Mouse (Mus musculus) left cerebral cortex, adult 18-20 months (tissue): ENCODE data around the gene Cops7b. TPM values are rescaled to one million over a fixed set of nuclear protein-coding genes. Genes with fewer than 3 reads are reported as not detected.

ENCODE experiments used
- DNase-seq, 2 experiments: peaks; one replicate each; pipeline ENCODE4 v3.0.0; 2021 to 2022; ENCODE audit warnings: low spot score in 2 of 2, mixed read lengths in 1 of 2
- total RNA-seq, 2 experiments: library from RNA; stranded (reverse); gene quantifications; 2 replicates each; pipeline ENCODE4 v1.2.3; 2021

The Cops7b gene
- total RNA-seq, 2 experiments from 2014 or later, result 24.1 to 24.2 TPM

GRCm38 (mm10) chr1:86595315-86595714 lies 12.6 kb downstream of the Cops7b start:
- DNase-seq, result no peak

GRCm38 (mm10) chr1:86596512-86596911 lies 13.8 kb downstream of the Cops7b start:
- peak; percentile 7 to 36 for DNase-seq

DNA sequence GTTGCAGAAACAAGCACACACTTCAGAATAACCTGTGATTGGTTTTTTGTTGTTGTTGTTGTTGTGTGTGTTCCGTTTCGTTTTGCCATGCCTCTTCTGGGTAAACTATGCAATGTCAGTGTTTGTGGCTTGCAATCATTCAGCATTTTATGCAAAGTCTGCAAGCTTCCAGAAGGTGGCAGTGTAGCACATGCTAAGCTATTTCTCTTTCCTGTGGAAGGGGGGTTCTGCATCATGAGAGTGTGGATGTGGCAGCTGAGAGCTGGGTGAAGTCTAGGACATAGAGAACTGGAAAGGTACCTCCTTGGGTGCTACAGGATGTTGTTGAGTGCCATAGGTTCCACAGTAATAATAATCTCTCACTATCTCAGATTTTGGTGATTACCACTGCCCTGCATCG lies 15.8 kb downstream of the Cops7b start:
- peak in 1 of 2 experiments; percentile 20 for DNase-seq

DNA sequence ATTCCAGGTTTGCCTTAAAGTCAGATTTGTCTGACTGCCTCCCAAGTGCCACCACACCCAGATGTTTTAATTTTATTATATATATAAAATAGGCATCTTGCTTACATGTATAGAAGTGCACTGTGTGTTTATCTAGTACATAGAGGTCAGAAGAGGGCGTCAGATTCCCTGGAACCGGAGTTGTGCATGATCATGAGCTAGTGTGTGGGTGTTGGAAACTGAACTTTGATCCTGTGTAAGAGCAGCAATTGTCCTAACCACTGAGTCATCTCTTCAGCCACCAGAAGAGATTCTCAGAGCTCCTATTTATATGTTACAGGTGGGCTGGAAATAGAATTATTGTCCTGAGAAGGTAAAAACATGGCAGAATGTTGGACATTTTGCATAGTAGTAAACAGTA lies 17.4 kb downstream of the Cops7b start:
- no peak for DNase-seq

DNA sequence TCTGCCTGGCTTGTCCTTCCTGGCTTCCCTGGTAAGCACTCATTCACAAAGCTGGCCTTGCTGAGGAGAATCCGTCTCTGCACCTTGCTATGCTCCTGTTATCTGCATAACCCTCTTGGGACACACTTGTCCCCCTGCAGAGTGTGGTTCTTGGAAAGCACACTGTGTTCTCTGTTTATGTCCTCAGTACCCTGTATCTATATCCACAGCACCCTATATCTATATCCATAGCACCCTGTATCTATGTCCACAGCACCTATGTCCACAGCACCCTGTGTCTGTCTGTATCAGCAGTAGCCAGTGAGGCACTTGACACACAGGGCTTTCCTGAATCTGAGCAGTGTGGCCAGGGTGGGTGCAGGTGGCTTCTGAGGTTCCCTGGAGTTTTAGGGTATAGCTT lies 28.2 kb downstream of the Cops7b start:
- DNase-seq, result no peak

DNA sequence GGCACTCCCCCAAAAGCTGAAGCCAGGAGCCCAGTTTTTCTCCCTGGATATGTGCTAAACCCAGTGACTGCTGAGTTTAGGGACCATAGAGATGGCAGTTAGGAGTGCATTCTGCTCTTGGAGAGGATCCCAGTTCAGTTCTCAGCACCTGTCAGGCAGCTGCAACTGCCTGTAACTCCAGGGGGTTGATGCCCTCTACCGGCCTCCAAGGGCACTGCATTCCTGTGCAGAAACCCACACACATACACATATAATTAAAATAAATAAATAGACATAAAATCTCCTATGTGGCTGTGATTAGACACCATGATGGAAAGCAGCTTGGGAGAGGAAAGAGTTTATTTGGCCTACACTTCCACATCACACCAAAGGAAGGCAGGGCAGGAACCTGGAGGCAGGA lies 29.4 kb downstream of the Cops7b start:
- DNase-seq, result no peak

DNA sequence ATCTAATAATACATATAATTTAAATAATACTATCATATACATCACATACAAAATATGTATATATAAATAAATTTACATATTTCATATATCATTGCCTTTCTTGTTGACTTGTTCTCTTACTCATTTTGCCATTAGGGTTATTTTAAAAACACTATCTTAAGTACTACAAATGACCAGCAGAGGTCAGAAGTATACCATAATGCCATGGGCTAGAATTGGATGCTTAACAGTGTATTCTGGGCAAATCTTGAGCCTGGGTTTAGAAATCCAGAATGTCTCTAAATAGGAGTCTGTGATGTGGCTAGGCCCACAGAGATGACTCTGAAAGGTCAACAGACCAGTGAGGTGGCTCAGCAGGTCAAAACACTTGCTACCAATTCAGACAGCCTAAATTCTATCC lies 31.6 kb downstream of the Cops7b start:
- no peak for DNase-seq

GRCm38 (mm10) chr1:86618454-86619125 lies 35.9 kb downstream of the Cops7b start:
- peak; percentile 68 to 82 for DNase-seq

GRCm38 (mm10) chr1:86622296-86622695 lies 39.6 kb downstream of the Cops7b start:
- DNase-seq, result no peak

- DNase-seq, result peak in 1 of 2 experiments; percentile 19
These were observed 40.6 kb downstream of the Cops7b start for GRCm38 (mm10) chr1:86623001-86624000.

DNA sequence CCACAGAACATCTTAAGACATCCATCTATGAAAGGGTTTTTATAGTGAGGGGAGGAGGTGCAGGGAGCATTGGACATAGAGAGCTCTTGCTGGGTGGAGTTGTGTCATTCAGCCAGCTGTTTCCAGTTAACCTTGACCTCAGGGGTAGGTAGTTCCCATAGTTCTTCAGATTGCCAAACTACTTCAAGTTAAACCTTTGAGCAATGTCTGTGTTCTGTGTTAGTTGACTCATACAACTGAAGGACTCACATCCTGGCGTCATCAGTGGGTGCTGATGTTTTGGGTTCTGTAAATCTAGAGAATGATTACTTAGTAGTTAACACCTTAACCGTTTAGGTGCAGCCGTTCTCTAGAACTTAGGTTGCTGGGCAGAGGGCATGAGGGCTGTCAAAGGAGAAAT lies 45.6 kb downstream of the Cops7b start:
- no peak for DNase-seq

DNA sequence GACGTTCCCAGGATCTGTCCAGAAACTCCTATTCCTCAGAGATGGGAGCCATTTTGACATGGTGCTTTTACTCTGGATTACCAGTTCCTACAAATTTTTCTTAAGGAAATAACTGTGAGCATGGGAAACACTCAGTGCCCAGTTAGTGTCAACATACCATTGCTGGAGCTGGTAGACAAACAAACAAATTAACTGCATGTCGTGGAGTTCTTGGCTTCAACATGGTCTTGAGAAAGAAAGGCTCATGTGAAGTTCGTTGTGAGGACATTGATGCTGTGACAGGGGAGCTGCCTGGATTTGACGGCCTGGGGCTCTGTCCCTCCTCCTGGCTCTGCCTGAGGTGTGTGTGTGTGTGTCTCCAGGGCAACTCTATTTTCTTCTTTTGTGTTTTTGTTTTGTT lies 47.2 kb downstream of the Cops7b start:
- DNase-seq, result no peak

DNA sequence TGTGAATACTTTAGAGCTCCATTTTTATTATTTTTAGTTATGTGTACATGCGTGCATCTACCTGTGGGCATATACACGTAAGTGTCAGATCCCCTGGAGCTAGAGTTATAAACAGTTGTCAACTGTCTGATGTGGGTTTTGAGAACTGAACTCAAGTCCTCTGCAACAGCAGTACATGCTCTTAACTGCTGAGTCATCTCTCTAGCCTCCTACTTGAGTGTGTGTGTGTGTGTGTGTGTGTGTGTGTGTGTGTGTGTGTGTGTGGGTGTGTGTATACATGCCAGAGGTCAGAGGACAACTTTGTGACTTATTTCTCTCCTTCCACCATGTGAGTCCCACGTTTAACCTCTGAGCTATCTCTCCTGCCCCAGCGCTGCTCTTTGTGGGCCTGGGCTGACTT lies 47.8 kb downstream of the Cops7b start:
- DNase-seq, result no peak

DNA sequence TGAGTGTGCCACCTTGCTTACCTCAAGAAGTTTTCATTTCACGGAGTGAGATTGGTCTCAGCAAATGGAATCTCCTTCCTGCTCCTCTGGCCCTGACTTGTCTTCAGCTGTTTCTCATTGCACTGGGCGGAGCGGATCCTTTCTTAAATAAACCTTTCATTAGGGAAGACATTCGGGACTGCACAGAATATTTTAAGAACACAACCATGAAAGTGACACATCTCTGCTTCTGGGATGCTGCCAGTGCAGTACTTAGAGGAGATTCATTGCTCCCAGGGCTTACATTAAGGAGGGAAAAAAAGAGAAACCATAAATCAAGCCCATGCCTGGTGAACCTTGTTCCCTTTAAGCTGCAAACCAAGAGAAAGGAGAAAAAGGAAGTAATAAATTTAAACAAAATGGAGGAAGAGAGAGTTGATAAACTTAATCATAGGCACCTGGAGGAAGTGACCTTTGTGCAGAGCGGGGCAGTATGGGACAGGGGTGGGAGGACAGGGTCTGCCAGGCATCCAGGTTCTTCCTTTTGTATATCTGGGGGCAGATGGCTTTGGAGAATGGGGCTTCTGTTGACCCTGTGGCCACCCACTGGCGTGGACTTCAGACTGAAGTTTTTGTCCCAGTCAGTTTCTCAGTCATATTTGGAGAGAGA lies 50.2 kb downstream of the Cops7b start:
- no peak for DNase-seq

GRCm38 (mm10) chr1:86633434-86633833 lies 50.7 kb downstream of the Cops7b start:
- DNase-seq, result no peak

DNA sequence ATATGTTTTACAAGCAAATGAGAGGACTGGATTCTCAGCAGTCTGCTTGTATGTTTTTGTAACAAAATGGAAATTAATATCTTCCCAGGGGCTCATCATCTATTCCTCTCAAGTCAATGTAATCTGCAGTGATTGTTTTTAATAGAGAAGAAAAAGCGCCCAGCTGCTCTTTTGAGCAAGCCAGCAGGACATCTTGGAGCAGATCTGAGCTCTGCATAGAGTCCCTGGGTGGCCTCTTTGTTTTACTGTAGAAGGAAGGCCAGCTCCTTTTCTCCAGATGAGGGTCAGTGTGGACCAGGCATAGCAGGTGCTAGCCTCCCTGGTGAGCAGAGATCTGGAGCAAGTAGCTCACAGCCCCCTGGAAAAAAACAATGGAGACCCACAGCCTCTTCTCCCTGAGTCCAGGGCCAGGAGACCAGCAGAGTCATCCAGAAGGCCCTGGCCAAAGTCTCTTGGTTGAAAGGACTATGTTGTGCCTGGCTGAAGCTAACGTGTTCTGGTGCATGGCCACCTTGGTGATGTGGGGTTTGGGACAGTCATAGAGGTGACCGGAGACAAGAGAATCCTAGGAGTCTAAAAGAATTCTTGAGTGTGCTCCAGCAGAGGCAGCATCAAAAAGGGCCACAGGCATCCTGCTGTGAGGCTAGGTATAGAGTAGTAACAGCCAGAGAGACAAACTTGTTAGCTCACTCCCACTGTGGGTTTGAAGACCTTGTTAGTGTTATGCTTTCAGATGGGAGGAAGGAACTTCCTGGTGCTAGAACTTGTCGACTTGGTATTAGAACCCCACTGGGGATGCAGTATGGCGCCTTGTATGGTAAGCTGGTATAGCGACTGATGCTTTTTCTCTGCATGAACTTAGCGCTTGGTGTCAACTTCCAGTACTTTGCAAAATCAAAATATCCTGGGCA lies 51.4 kb downstream of the Cops7b start:
- DNase-seq, result no peak

DNA sequence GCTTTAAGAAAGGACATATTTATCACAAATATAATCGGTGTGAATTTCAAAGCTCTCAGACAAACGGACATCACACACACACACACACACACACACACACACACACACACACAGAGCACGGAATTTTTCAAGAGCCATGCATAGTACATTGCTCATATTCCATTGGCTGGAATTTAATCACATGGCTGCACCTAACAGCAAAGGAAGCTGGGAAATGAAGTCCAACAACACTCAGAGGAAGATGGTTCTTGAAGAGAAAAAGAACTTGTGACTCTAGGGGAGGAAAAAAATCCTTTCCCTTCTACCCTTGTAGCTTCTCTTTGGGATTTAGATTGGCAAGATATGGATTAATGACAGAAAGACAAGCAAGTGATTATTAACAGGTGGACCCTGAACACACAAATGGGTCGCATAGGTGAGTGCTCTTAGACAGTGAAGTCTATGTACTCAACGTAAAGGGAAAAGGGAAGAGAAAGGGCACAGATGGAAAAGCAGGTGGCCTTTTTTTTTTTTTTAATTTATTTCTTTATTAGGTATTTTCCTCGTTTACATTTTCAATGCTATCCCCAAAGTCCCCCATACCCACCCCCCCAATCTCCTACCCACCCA lies 52.2 kb downstream of the Cops7b start:
- peak in 1 of 2 experiments; percentile 10 for DNase-seq

DNA sequence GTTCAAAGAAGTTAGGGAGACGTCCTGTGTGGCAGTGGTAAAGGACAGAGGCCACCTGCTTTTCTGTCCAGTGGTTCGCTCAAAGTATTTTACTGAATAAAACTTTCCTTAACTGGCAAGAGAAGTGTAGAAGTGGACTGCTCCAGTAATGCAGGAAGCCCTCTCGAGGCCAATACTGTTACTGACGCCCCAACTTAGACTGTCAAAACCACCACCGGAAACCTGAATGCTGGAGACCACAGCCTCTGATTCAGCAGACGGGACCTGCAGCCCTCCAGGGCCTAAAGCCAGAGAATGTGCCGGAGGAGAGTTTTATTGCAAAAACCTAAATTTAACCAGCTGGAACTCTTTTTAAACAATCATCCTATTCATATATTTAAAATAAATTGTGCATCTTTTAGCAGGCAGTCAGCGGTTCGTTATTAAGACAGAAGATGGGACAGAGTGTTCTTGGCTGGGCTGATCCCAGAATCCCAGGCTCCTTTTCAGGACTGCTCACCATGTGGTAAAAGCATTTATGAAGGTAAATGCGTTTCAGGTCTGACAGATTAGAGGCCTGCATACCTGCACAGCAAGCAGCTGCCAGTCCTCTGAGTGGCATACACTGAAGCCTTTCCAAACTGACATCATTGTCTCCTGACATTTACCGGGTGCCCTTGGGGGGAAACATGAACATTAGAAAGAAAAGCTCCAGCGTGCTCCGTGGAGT lies 60.6 kb downstream of the Cops7b start:
- no peak for DNase-seq

GRCm38 (mm10) chr1:86647517-86647916 lies 64.8 kb downstream of the Cops7b start:
- DNase-seq, result no peak

GRCm38 (mm10) chr1:86650272-86650671 lies 67.6 kb downstream of the Cops7b start:
- peak; percentile 83 to 85 for DNase-seq
